Mouse (Mus musculus) G1E-ER4 (cell line): ENCODE data around the gene Fam193a. TPM values are rescaled to one million over a fixed set of nuclear protein-coding genes. Genes with fewer than 3 reads are reported as not detected.

Experiments
- GATA1 ChIP-seq: IDR thresholded peaks from one replicate; pipeline ENCODE4 v1.8.0; 2012; ENCODE audit warnings: low read length, inconsistent platforms
- polyA plus RNA-seq: library from polyadenylated mRNA; stranded (reverse); fragments of >175 nt; gene quantifications from 2 replicates; pipeline ENCODE4 v1.2.3, GENCODE M21; 2012

The Fam193a gene
- 16.6 and 18.8 TPM in 2 replicates for polyA plus RNA-seq

- TF ChIP-seq GATA1, result no peak
These were observed at the start of gene Fam193a for GRCm38 (mm10) chr5:34369341-34370021. Fam193a (plus strand) TSS chr5:34369933.

- no peak for TF ChIP-seq GATA1
These were observed 48.5 kb upstream of the Fam193a start for GRCm38 (mm10) chr5:34321236-34321635.

- TF ChIP-seq GATA1, result no peak
These were observed 44.4 kb upstream of the Fam193a start for GRCm38 (mm10) chr5:34325286-34325685.

GRCm38 (mm10) chr5:34326249-34326691 is 43.5 kb upstream of the Fam193a start:
- TF ChIP-seq GATA1, result no peak

GRCm38 (mm10) chr5:34326875-34327576 is 42.7 kb upstream of the Fam193a start:
- TF ChIP-seq GATA1, result no peak

- no peak for TF ChIP-seq GATA1
These were observed 39.6 kb upstream of the Fam193a start for GRCm38 (mm10) chr5:34330136-34330535.

- no peak for TF ChIP-seq GATA1
These were observed 35.7 kb upstream of the Fam193a start for GRCm38 (mm10) chr5:34334081-34334480.

- TF ChIP-seq GATA1, result no peak
These were observed 34.1 kb upstream of the Fam193a start for GRCm38 (mm10) chr5:34335539-34336096.

GRCm38 (mm10) chr5:34336097-34336774 is 33.5 kb upstream of the Fam193a start, which contains the start of gene Rnf4:
Rnf4 (plus strand) TSS chr5:34336289.
- TF ChIP-seq GATA1, result no peak

- no peak for TF ChIP-seq GATA1
These were observed 32.8 kb upstream of the Fam193a start for GRCm38 (mm10) chr5:34336775-34337450.

GRCm38 (mm10) chr5:34340246-34340645 is 29.5 kb upstream of the Fam193a start:
- no peak for TF ChIP-seq GATA1

- no peak for TF ChIP-seq GATA1
These were observed 17.6 kb upstream of the Fam193a start for GRCm38 (mm10) chr5:34352084-34352631.

- TF ChIP-seq GATA1, result no peak
These were observed 9.5 kb upstream of the Fam193a start for GRCm38 (mm10) chr5:34360261-34360660.

GRCm38 (mm10) chr5:34363115-34363514 is 6.6 kb upstream of the Fam193a start:
- no peak for TF ChIP-seq GATA1
